Mouse (Mus musculus) E14TG2a.4 (cell line): ENCODE results near the gene Fam126b.

Experiments
- CTCF ChIP-seq: conservative IDR thresholded peaks from 2 replicates; pipeline ENCODE4 v1.5.1; 2014; ENCODE audit warnings: low read length
- POU5F1 ChIP-seq: IDR thresholded peaks from 2 replicates; pipeline ENCODE4 v1.6.1; 2014; ENCODE audit warnings: low read length, borderline replicate concordance

- TF ChIP-seq CTCF (no peak), POU5F1 (no peak)
Measured at GRCm38 (mm10) chr1:58564981-58565380, 21.1 kb downstream of the Fam126b start.
